Mouse (Mus musculus): ENCODE data around the gene Slc7a1.

The Slc7a1 gene

GRCm38 (mm10) chr5:148392831-148393230 lies 6.9 kb downstream of the Slc7a1 start:
- WGBS: 61% methylated on average over 6 of the region's 6 CpGs

DNA sequence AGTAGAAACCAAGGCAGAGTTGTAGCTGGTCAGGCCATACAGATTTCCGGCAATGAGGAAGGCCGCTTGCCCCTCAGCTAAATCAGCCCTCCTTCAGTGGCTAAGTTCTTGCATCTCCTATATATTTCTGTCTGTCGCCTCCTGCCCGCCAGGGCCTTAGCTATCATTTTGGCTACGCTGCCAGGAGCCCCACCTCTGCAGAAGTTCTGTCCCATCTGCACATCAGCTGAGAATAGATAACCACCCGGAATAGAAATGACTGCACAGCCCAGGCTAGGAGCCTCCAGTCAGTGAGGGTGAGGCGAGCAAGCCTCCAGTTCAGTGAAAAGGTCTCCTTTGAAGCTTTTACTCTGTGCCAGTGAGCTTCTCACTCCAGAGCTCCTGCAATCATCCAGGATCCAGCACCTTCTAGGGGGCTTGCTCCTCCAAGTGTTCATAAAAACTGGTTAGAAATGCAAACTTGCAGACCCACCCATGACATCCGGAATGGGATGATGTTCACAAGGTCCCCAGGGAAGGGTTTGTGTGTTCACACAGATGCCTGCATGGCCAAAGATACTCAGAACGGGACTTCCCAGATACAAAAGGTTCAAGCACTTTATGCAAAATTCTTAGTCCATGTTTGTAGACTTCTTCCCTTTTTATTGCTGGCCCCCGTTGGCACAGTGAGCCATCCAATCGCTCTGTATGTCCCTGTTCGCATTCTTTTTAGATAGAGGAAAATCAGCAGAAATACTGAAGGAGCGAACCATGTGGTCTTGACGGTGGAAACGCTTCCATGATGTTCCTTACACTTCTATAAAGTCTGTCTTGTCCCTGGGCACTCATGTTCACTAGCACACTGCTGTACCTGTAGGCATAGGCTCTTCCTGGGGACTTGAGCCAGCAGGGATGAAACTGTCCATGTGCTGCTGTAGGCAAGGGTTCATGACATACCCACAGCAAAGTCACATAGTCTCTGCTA lies 10.4 kb downstream of the Slc7a1 start:
- 58% methylated on average over 15 of the region's 15 CpGs for whole genome bisulfite sequencing

DNA sequence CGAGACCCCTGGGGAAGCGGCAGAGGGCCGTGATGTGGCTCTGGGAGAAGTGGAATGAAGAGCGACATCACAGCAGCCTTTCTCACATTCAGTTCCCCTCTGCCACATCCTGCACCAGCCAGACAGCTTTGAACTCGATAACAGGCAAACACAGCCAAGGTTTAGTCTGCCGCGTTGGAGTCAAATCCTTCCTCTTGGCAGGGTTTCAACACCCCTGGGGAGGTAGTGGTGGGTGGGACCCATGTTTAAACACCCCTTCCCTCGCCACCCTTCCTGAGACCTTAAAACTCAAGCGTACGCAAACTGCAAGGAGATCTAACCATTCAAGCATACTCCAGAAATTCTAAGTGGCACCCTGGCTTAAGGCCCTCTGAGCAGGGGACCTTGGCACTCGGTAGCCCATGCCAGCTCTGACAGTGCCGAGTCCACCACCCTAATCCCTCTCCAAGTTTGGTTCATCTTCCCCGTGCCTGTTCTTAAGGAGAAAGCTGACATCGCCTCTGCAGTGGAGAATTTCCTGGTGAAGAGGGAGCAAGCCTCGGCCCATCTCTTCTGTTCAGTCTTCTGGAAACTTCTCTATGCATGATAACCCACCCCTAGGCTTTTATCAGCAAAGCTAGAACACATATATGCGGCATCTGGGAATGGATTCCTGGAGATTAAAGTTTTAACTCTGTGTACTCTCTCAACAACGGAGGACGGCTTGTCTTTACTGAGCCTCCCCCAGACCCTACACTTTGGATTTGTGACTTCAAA lies 11.3 kb downstream of the Slc7a1 start:
- 37% methylated on average over 18 of the region's 18 CpGs for WGBS

DNA sequence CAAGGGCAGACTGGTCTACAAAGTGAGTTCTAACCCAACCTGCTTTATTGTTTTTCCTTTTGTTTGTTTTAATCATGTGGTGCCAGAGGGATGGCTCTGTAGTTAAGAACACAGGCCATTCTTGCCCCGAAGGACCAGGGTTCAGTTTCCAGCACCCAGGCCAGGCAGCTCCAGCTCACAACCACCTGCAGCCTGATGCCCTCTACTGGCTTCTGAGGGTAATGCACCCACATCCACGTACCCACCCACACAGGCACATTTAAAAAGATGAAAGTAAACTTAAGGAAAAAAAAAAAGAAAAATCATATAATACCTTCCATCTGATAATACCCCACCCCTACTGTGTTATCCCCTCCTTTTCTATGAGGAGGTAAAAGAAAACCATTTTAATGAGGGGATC lies 11.9 kb downstream of the Slc7a1 start:
- WGBS: 74% methylated on average over 2 of the region's 2 CpGs

DNA sequence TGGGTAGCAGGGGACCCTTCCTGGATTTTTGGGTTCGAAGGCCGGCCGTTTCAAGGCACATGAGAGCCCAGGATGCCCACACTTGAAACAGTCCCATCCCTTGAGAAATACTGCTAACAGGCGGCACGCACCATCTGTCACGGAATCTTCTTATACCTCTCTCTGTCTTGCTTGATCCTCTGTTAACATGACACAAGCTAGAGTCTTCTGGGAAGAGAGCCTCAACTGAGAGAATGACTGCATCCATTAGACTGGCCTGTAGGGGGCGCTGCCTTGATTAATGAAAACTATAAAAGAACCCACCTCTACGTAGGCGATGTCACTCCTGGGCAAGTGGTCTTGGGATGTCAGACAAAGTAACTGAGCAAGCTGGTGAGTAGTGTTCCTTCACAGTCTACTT lies 13.2 kb downstream of the Slc7a1 start:
- 48% methylated on average over 9 of the region's 9 CpGs for WGBS

DNA sequence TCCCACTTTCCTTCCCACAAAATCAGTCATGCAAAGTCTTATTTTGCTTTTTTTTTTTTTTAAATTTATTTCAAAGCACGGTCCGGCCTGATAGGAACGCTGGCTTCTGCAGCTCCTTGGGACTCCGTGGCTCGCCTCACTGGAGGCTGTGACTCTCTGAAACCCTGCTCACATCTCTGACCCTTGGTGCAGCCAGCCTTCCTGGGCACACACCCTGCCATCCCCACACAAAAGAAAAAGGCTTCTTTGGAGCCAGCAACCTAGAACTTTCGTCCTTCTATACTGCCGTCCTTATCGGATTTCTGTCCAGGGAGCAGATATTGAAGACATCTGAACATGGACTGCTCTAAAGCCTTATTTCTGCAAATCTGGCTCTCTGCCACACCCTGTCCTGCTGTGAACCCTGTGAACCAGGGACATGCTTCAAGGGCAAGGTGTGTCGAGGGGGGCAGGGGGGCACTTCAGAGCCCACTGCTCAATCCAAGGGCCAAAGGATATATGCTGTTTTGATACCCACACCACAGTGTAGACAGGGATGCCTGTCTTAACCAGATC lies 15.1 kb downstream of the Slc7a1 start:
- WGBS: 60% methylated on average over 9 of the region's 9 CpGs

DNA sequence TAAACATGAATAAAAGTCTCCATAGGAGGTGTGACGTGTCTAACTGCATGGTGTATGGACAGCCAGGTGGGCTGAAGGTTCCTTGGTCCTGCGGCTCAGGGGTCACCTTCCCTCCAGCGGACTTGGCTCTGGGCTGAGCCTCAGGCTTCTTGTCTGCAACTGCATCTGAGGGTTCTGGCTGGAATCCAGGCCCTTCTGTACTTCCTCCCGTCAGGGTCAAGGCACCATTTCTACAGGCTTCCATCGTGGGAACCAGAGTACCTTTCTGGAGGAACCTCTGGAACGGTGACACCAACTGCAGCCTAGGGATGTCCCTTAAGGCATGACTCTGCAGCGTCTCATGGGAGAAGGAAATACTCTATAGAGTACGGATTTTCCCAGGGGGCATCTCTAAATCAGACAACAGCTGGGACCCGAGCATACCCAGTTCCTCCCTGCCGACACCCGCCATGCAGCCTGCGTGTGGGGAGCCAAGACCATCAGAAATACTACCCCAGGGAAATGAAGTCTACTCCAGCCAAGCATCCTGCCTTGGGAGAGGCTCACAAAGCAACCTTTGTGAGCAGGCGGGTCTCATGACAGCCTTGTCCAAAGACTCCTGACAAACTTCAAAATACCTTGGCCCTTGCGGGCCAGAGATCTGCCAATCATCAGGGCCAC lies 15.7 kb downstream of the Slc7a1 start:
- WGBS: 52% methylated on average over 14 of the region's 14 CpGs

DNA sequence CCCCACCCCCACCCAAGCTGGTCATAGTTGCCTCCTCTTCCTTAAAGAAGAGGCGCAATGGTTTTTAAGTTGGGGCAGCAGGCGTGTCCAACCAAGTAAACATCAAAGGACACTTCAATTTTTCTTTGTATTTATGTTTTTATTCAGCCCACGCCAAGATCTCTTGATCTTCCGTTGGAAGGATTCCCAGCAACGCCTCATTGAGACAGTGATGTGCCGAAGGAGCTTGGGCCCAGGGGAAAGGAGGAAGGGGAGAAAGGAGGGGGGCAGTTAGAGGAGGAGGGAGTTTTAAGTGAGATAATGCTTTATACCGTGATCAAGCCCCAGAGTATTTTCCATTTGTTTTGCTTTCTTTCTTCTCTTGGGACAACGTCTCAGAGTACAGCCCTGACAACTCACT lies 18.6 kb downstream of the Slc7a1 start:
- 63% methylated on average over 8 of the region's 8 CpGs for WGBS

- 86% methylated on average over 6 of the region's 6 CpGs for WGBS
These were observed 19.5 kb downstream of the Slc7a1 start for GRCm38 (mm10) chr5:148380246-148380504.

DNA sequence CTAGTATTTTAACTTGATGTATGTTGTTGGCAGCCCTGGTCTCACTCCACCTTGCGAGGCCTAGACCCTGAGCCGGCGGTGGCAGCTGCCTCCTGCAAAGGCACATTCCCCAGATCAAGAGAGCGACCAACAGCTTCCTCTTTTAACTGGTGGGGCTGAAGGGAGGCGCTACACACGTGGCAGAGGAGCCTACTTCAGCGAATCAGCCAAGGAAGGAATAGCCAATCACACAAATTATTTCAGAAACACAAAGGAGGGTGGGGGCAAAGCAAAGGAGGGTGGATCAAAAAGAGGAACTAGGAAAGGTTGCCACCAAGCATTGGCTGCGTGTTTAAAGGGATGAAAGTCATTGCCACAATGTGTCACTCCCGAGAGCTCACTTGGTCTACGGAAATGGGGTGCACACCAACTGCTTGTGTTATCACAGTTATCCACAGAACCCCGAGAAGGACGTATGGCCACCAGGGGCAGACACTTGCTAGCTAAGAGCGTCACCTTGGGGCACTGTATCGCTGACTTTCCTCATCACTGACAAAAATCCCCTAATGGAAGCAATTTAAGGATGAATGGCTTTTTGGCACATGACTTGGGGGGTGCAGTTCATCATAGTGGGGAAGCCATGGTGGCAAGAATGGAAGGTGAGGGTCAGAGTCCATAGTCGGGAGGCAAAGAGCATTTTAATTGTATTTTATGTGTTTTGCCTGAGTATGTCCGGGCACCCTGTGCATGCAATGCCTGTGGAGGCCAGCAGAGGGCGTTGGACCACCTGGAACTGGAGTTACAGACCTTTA lies 20.1 kb downstream of the Slc7a1 start:
- 77% methylated on average over 17 of the region's 17 CpGs for WGBS

DNA sequence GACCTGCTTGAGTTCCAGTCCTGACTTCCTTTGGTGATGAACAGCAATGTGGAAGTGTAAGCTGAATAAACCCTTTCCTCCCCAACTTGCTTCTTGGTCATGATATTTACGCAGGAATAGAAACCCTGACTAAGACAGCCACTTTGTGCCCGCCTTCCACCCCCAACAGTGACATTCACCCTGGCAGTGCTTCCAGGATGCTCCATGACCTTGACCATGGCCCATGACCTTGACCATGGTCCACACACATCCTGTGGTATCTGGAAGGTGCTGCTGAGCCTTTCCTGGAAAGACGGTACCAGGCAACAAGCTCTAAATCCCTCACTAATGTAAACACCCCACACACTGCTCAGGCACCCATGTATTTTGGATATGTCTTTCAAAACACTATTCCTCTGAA lies 21.0 kb downstream of the Slc7a1 start:
- 89% methylated on average over 3 of the region's 3 CpGs for WGBS

GRCm38 (mm10) chr5:148378232-148378508 lies 21.5 kb downstream of the Slc7a1 start:
- WGBS: 76% methylated on average over 4 of the region's 4 CpGs

GRCm38 (mm10) chr5:148377439-148378231 lies 22.1 kb downstream of the Slc7a1 start:
- WGBS: 82% methylated on average over 17 of the region's 17 CpGs

DNA sequence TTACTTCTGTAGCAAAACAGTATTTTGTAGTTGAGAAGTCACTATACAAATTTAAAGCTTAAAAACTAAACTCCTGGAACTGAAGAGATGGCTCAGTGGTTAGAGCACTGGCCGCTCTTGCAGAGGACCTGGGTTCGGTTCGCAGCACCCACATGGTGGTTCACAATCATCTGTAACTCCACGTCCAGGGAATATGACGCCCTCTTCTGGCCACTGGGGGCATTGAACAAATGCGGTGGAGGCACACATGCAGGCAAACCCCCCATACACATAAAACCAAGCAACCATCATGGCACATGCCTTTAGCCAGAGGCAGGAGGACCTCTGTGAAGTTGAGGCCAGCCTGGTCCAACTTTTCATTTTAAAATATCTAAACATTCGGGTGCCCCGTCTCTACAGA lies 23.3 kb downstream of the Slc7a1 start:
- 95% methylated on average over 8 of the region's 8 CpGs for WGBS

- WGBS: 76% methylated on average over 12 of the region's 12 CpGs
These were observed 24.2 kb downstream of the Slc7a1 start for GRCm38 (mm10) chr5:148375480-148375879.

GRCm38 (mm10) chr5:148373092-148373685 lies 26.5 kb downstream of the Slc7a1 start:
- 87% methylated on average over 9 of the region's 9 CpGs for WGBS

GRCm38 (mm10) chr5:148372005-148372917 lies 27.4 kb downstream of the Slc7a1 start:
- WGBS: 88% methylated on average over 12 of the region's 12 CpGs

DNA sequence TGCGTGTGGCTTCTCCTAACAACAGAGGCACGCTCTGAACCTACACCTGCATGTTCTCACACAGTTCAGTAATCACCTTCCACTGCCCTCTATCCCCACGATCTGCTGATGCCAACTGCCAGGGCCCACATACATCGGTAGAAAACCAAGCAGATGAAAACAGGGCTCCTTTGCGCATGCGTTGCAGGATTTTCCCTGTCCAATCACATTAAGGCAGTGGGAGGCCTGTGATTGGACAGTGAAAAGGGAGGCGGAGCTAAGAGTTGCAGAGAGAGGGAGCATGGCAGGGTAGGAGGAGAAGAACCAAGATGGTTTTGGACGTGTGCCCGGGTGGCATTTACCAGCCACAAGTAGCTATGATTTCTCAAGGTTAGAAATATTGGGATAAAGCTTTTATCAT lies 28.3 kb downstream of the Slc7a1 start:
- 94% methylated on average over 9 of the region's 9 CpGs for WGBS

GRCm38 (mm10) chr5:148370624-148371023 lies 29.1 kb downstream of the Slc7a1 start:
- 91% methylated on average over 1 of the region's 1 CpGs for WGBS
